Mouse (Mus musculus): ENCODE data around the gene Ube2j2. TPM values are rescaled to one million over a fixed set of nuclear protein-coding genes. Genes with fewer than 3 reads are reported as not detected.

The Ube2j2 gene
- polyA plus RNA-seq (2012; ENCODE audit: insufficient read depth, insufficient read length, low replicate concordance, missing spikeins): not detected in 2 replicates

GRCm38 (mm10) chr4:155943534-155944249 is at the start of gene Ube2j2:
Gene Ube2j2, plus strand, starts transcription at chr4:155943831.
- peaks cover 10% of the 10 kb centered on the region for H3K4me1 ChIP-seq (ENCODE audit: control insufficient read depth, insufficient read depth, low read length)
- TF ChIP-seq POLR2A (IDR thresholded peaks at IDR 0.05; ENCODE audit: insufficient read depth, low read depth, low read length) (peak; percentile 82), CTCF (IDR thresholded peaks at IDR 0.05; ENCODE audit: insufficient read depth, low read depth, low read length) (no peak)
- peak within 1 kb of the TSS; percentile 38 for H3K27ac ChIP-seq (ENCODE audit: insufficient read depth, low read depth, low read length)
- peak within 1 kb of the TSS; percentile 76 for H3K4me3 ChIP-seq (ENCODE audit: insufficient read depth, low read depth, low read length)
- WGBS: under 1% methylated on average over 85 of the region's 85 CpGs

GRCm38 (mm10) chr4:155894311-155894881 is 49.2 kb upstream of the Ube2j2 start:
- Histone ChIP-seq H3K4me1 (ENCODE audit: control insufficient read depth, insufficient read depth, low read length) (peaks cover 39% of the 10 kb centered on the region), H3K4me3 (ENCODE audit: insufficient read depth, low read depth, low read length) (peak overlapping the region; percentile 91), H3K27ac (ENCODE audit: insufficient read depth, low read depth, low read length) (peak overlapping the region; percentile 67; the same call in 1 of the 2 replicates)
- WGBS: 8% methylated on average over 8 of the region's 8 CpGs
- TF ChIP-seq CTCF (IDR thresholded peaks at IDR 0.05; ENCODE audit: insufficient read depth, low read depth, low read length) (no peak), POLR2A (IDR thresholded peaks at IDR 0.05; ENCODE audit: insufficient read depth, low read depth, low read length) (no peak)

- Histone ChIP-seq H3K4me3 (ENCODE audit: insufficient read depth, low read depth, low read length) (peak overlapping the region; percentile 91), H3K27ac (ENCODE audit: insufficient read depth, low read depth, low read length) (peak overlapping the region; percentile 67), H3K4me1 (ENCODE audit: control insufficient read depth, insufficient read depth, low read length) (peaks cover 33% of the 10 kb centered on the region)
- 11% methylated on average over 6 of the region's 6 CpGs for WGBS
- TF ChIP-seq CTCF (IDR thresholded peaks at IDR 0.05; ENCODE audit: insufficient read depth, low read depth, low read length) (no peak), POLR2A (IDR thresholded peaks at IDR 0.05; ENCODE audit: insufficient read depth, low read depth, low read length) (no peak)
Observed at GRCm38 (mm10) chr4:155895216-155895615, 48.4 kb upstream of the Ube2j2 start.

GRCm38 (mm10) chr4:155895826-155896225 is 47.8 kb upstream of the Ube2j2 start:
- WGBS: 91% methylated on average over 4 of the region's 4 CpGs
- H3K4me1 ChIP-seq (ENCODE audit: control insufficient read depth, insufficient read depth, low read length): peaks cover 27% of the 10 kb centered on the region
- H3K27ac ChIP-seq (ENCODE audit: insufficient read depth, low read depth, low read length): no peak overlapping the region; the same call in 1 of the 2 replicates
- H3K4me3 ChIP-seq (ENCODE audit: insufficient read depth, low read depth, low read length): no peak overlapping the region
- TF ChIP-seq POLR2A (IDR thresholded peaks at IDR 0.05; ENCODE audit: insufficient read depth, low read depth, low read length): no peak
- TF ChIP-seq CTCF (IDR thresholded peaks at IDR 0.05; ENCODE audit: insufficient read depth, low read depth, low read length): no peak

GRCm38 (mm10) chr4:155896461-155896860 is 47.2 kb upstream of the Ube2j2 start:
- WGBS: 98% methylated on average over 12 of the region's 12 CpGs
- TF ChIP-seq POLR2A (IDR thresholded peaks at IDR 0.05; ENCODE audit: insufficient read depth, low read depth, low read length): no peak
- TF ChIP-seq CTCF (IDR thresholded peaks at IDR 0.05; ENCODE audit: insufficient read depth, low read depth, low read length): no peak
- Histone ChIP-seq H3K4me1 (ENCODE audit: control insufficient read depth, insufficient read depth, low read length) (peaks cover 30% of the 10 kb centered on the region), H3K4me3 (ENCODE audit: insufficient read depth, low read depth, low read length) (no peak overlapping the region), H3K27ac (ENCODE audit: insufficient read depth, low read depth, low read length) (no peak overlapping the region)

- WGBS: 98% methylated on average over 2 of the region's 2 CpGs
- H3K27ac ChIP-seq (ENCODE audit: insufficient read depth, low read depth, low read length): no peak overlapping the region
- no peak overlapping the region for H3K4me3 ChIP-seq (ENCODE audit: insufficient read depth, low read depth, low read length)
- TF ChIP-seq POLR2A (IDR thresholded peaks at IDR 0.05; ENCODE audit: insufficient read depth, low read depth, low read length) (no peak), CTCF (IDR thresholded peaks at IDR 0.05; ENCODE audit: insufficient read depth, low read depth, low read length) (no peak)
- peaks cover 31% of the 10 kb centered on the region for H3K4me1 ChIP-seq (ENCODE audit: control insufficient read depth, insufficient read depth, low read length)
Observed at GRCm38 (mm10) chr4:155898318-155898717, 45.3 kb upstream of the Ube2j2 start.

GRCm38 (mm10) chr4:155899355-155899754 is 44.3 kb upstream of the Ube2j2 start:
- no peak for TF ChIP-seq POLR2A (IDR thresholded peaks at IDR 0.05; ENCODE audit: insufficient read depth, low read depth, low read length)
- TF ChIP-seq CTCF (IDR thresholded peaks at IDR 0.05; ENCODE audit: insufficient read depth, low read depth, low read length): no peak
- H3K27ac ChIP-seq (ENCODE audit: insufficient read depth, low read depth, low read length): no peak overlapping the region
- WGBS: 90% methylated on average over 7 of the region's 7 CpGs
- H3K4me3 ChIP-seq (ENCODE audit: insufficient read depth, low read depth, low read length): no peak overlapping the region
- H3K4me1 ChIP-seq (ENCODE audit: control insufficient read depth, insufficient read depth, low read length): peaks cover 21% of the 10 kb centered on the region

- WGBS: 24% methylated on average over 3 of the region's 3 CpGs
- H3K4me1 ChIP-seq (ENCODE audit: control insufficient read depth, insufficient read depth, low read length): peaks cover 7% of the 10 kb centered on the region; the same call in 1 of the 2 replicates
- H3K27ac ChIP-seq (ENCODE audit: insufficient read depth, low read depth, low read length): no peak overlapping the region
- H3K4me3 ChIP-seq (ENCODE audit: insufficient read depth, low read depth, low read length): no peak overlapping the region
- TF ChIP-seq POLR2A (IDR thresholded peaks at IDR 0.05; ENCODE audit: insufficient read depth, low read depth, low read length) (no peak), CTCF (IDR thresholded peaks at IDR 0.05; ENCODE audit: insufficient read depth, low read depth, low read length) (no peak)
Observed at GRCm38 (mm10) chr4:155901205-155901604, 42.4 kb upstream of the Ube2j2 start.

- no peak for TF ChIP-seq POLR2A (IDR thresholded peaks at IDR 0.05; ENCODE audit: insufficient read depth, low read depth, low read length)
- TF ChIP-seq CTCF (IDR thresholded peaks at IDR 0.05; ENCODE audit: insufficient read depth, low read depth, low read length): no peak
- 92% methylated on average over 13 of the region's 13 CpGs for WGBS
- Histone ChIP-seq H3K4me1 (ENCODE audit: control insufficient read depth, insufficient read depth, low read length) (peaks cover 7% of the 10 kb centered on the region; the same call in 1 of the 2 replicates), H3K27ac (ENCODE audit: insufficient read depth, low read depth, low read length) (no peak overlapping the region), H3K4me3 (ENCODE audit: insufficient read depth, low read depth, low read length) (no peak overlapping the region)
Observed at GRCm38 (mm10) chr4:155903246-155903645, 40.4 kb upstream of the Ube2j2 start.
